Mouse (Mus musculus): ENCODE data around the gene Cmtm5.
"Not testable (repeated sequence)": the region's sequence is repeated elsewhere in the genome, so short reads cannot be mapped to it uniquely, and the experiment has no call there.

Cmtm5 gene

GRCm38 (mm10) chr14:54960769-54961168, 24.7 kb downstream of the Cmtm5 start:
- DNase-seq: no peak

- no peak for DNase-seq
Observed at GRCm38 (mm10) chr14:54961487-54961886, 25.4 kb downstream of the Cmtm5 start.

GRCm38 (mm10) chr14:54962714-54963113, 26.7 kb downstream of the Cmtm5 start:
- no peak for DNase-seq

- no peak for DNase-seq
Observed at GRCm38 (mm10) chr14:54963727-54964126, 27.7 kb downstream of the Cmtm5 start.

- no peak for DNase-seq
Observed at GRCm38 (mm10) chr14:54965044-54965443, 29.0 kb downstream of the Cmtm5 start.

- no peak for DNase-seq
Observed at GRCm38 (mm10) chr14:54965631-54966030, 29.6 kb downstream of the Cmtm5 start.

- no peak for DNase-seq
Observed at GRCm38 (mm10) chr14:54966320-54966977, 30.4 kb downstream of the Cmtm5 start, which contains the start of gene Myh6. Myh6 (minus strand) TSS chr14:54966927.

GRCm38 (mm10) chr14:54967874-54968273, 31.8 kb downstream of the Cmtm5 start:
- no peak for DNase-seq

- DNase-seq: no peak
Observed at GRCm38 (mm10) chr14:54968344-54968743, 32.3 kb downstream of the Cmtm5 start.

GRCm38 (mm10) chr14:54972786-54973185, 36.7 kb downstream of the Cmtm5 start:
- DNase-seq: not testable (repeated sequence)

GRCm38 (mm10) chr14:54974068-54974791, 38.2 kb downstream of the Cmtm5 start:
- DNase-seq: no peak

- no peak for DNase-seq
Observed at GRCm38 (mm10) chr14:54976633-54977032, 40.6 kb downstream of the Cmtm5 start, which contains the start of gene Gm17428. Gm17428 (plus strand) TSS chr14:54976933.

GRCm38 (mm10) chr14:54978664-54979063, 42.6 kb downstream of the Cmtm5 start:
- DNase-seq: no peak

GRCm38 (mm10) chr14:54981934-54982333, 45.9 kb downstream of the Cmtm5 start:
- no peak for DNase-seq

- not testable (repeated sequence) for DNase-seq
Observed at GRCm38 (mm10) chr14:54988350-54988874, 52.4 kb downstream of the Cmtm5 start.
